Mouse (Mus musculus) bone marrow, adult 2 months (tissue): ENCODE measurements around the gene Gm5129.

ENCODE experiments used
- CTCF ChIP-seq: fragments of 200-500 bp; IDR thresholded peaks from 2 replicates; pipeline ENCODE4 v1.5.1; 2011; ENCODE audit warnings: low read length, control low read depth; ENCODE audit not compliant: control insufficient read depth, insufficient read depth
- POLR2A ChIP-seq: fragments of 200-500 bp; IDR thresholded peaks from 2 replicates; pipeline ENCODE4 v1.6.1; 2011; ENCODE audit warnings: low read depth, mild to moderate bottlenecking, control low read depth, low read length, borderline replicate concordance; ENCODE audit not compliant: control insufficient read depth

DNA sequence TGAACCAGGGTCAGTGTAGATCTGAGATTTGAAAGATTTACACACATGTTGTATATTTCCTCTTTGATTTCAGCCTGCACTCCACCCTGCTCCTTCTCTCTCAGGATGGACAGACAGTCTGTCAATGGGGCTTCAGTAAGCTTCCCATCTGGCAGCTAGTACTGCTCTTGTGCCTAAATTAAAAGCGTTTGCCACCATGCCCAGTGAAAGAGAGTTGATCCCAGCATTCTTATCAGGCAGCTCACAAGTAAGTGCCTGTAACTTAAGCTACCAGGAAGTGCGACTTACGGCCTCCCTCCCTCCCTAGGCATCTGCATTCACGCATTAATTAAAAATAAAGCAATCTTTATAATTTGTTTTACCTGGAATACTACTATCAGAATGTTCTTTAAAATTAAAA, 5.4 kb upstream of the Gm5129 start:
- no peak for TF ChIP-seq POLR2A
- TF ChIP-seq CTCF = no peak
